Mouse (Mus musculus) adrenal gland, postnatal 4 days (tissue): ENCODE measurements at regions not wholly inside any gene's neighbourhood (a gene's known extent, or its start where the extent isn't known, plus 50 kb on each side); places are given as distances from the start of the nearest gene placed in this dataset.
"Not testable (repeated sequence)": the region's sequence is repeated elsewhere in the genome, so short reads cannot be mapped to it uniquely, and the experiment has no call there.

Experiments used
- DNase-seq, 2 experiments: peaks; one replicate each; pipeline ENCODE4 v3.0.0; 2021 to 2022; ENCODE audit warnings: low spot score in 2 of 2, mixed read lengths in 2 of 2

DNA sequence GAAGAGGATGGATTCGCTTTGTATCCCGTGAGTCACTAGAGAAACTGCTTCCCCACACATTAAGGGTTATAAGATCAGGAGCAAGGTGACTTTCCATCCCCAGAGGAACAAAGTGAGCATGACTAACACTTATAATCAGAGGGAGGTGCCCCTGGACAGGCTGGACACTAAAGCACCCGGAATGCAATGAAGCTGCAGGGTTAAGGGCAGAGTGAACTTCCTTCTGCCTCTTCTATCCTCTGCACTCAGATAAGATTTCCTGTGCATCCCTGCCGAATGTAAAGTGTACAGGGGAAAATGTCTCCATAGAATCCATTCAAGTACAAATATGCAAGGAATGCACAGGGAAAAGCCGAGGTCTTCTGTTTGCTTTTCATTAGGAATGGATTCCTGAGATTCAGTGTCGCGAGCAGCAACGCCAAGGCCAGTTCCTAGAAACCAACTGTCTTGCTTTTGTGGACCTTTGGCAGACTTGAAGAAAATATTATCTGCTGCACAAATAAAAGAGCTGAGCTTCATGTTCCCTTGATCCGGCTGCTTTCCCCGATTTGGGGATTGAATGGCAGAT lies 58.5 kb upstream of the Fbxl7 start:
- no peak for DNase-seq

GRCm38 (mm10) chr15:26958980-26959379 lies 63.6 kb upstream of the Fbxl7 start:
- DNase-seq = no peak

GRCm38 (mm10) chr15:26968392-26969025 lies 73.1 kb upstream of the Fbxl7 start:
- DNase-seq = no peak

DNA sequence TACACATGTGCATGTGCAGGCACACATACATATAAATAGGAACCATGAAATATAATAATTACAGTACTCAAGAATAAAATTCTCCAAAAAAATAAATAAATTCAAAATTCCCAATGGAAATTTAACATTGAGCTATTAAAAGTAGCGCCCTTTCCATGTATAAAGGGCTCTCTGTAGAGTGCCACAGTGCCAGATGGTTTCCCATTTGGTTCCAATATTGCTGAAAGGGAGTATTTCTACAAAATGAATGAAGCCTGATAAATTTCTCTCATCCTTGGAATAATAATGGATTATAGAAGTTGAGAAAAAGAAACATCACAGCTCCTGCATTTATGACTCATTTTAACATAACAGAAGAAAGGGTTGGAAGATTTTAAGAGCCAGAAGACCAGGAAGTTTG lies 75.4 kb upstream of the Fbxl7 start:
- DNase-seq = no peak

- no peak for DNase-seq
Observed at GRCm38 (mm10) chr15:26993054-26993453, 97.7 kb upstream of the Fbxl7 start.

DNA sequence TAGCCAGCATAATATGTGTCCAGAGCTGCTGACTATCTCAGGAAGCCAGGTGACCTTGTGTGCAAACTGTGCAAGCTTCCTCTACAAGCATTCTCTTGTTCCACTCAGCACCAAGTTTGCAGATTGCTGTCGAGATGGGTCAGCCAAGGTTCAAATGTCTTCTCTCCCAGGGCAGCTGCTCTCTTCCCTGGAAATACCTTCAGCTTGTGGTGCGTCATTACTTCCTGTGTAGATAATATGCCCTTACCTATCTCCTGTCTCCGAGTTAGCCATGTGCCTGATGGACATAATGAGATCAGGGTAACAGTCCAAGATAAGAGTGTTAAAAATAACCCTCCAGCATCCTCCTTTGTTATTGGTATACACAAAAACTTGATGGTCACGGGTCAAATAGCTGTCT lies 113.7 kb upstream of the Fbxl7 start:
- DNase-seq = no peak

DNA sequence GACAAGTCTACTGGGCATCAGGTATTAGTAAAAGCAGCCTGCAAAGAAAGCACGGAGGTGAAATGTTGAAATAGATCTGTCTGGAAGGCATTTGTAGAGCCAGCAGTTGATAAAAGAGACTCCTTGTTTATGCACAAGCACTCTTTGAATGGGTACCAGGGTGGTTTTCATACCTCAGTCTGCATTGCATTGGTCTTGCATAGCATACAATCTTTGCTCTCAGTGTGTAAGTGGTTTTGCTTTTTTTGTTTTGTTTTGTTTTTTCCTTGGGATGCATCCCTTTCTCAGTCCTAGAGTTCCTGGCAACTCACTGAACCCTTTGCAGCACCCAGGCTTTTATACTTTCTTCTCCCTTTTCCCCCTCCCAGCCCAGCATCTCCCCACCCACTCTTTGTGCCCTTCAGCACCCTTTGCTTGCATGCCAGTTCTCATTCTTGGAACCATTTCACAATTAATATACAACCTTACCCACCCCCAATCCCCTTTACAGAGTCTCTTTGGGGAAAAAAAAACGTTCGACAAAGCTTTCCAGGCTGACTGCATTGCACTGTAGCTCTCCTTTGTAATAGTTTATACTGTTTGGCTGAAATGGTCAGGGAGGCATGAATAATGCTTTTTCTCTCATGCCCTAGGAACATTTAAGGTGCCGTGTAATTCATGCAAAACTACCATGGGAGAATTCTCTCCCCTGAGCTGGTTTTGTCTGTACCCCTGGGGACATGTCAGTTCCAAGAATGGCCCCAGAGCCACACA lies 118.7 kb upstream of the Fbxl7 start:
- DNase-seq = no peak

DNA sequence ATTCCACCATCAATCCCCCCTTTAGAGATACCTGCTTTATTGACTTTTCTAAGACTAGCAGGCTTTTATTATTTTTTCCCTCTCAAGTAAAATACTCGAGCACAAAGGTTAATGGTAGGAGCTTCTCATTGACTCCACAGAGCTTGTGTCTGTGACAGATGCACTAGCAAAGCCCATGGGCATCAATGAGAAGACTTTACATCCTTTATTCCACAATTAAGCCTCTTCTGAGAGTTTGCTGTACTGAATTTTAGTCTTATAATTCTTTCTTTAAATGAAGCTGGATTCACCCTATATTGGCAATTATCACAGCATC lies 119.2 kb upstream of the Fbxl7 start:
- no peak for DNase-seq

DNA sequence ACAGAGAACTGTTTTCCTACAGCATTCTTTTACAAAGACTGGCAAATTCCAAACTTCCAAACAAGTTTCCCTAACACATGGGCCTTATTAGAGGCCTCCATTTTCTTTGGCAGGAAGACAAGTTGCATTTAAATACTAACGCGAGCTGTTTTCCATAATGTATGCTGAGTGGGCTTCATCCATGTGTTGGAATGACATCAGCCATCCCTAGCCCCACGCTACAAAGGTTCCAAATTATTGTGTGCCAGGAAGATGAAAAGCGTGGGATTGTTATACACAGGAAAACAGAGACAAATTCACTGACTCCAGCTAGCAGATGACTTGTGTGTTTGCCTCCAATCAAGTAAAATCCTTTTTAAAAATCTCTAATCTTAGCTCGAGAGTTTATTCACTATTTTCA lies 125.1 kb upstream of the Fbxl7 start:
- DNase-seq = no peak

DNA sequence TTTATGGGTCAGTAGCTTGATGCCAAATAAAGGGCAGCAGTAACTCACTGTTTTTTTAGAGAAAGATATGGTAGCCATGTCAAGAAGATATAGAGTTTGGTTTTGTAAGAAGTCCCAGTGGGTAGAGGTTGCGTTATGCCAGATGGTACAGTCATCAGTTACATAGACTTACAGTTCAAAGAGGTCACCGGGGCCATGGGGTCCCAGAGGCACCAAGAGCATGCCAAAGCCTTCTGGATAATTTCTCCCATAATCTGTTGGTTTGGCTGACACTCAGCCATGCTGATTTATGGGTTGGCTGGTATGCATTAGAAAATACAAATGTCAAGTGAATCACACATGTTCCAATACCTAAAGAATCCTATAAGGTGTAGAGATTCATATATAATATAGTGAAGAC lies 137.9 kb upstream of the Fbxl7 start:
- DNase-seq = no peak

DNA sequence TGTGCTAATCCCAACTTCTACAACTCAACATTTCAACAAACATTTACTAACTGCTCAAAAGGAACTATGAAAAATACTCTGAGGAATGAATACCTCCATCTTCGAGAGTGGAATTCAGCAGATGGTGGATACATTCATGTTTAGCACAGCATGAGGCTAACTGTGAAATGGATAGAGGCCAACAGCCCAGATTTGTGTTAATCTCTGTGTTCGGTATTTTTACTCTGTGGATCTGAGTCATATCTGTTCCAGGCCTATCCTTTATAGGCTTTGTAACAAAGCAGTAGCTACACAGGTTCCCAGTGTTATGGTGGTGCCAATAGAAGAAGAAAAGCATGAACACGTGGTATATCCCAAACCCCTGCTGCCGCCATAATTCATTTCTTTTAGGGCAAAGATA lies 148.4 kb upstream of the Fbxl7 start:
- DNase-seq = no peak

- DNase-seq = no peak
Observed at GRCm38 (mm10) chr15:27050673-27051072, 155.3 kb upstream of the Fbxl7 start.

GRCm38 (mm10) chr15:27063456-27063855 lies 168.1 kb upstream of the Fbxl7 start:
- no peak for DNase-seq

DNA sequence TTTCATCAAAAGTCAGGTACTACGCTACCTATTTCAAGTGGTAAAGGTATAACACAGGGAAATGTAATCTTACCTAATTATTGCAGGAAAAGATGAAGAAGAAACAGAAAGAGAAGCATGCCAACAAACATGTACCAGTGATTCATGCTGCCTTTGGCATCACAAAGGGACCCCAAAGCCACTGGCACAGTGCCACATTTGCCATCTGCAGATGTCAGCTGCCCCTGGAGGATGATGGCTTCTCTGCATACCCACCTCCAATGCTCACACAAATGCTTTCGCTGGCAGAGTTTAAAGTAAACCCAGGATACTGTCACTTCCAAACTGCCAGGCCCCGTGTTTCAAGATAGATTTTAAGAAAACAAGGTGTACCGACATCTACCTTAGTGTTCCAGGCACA lies 168.6 kb upstream of the Fbxl7 start:
- no peak for DNase-seq

- DNase-seq = no peak
Observed at GRCm38 (mm10) chr15:27067691-27068090, 172.3 kb upstream of the Fbxl7 start.

- DNase-seq = no peak
Observed at GRCm38 (mm10) chr15:27077926-27078325, 182.5 kb upstream of the Fbxl7 start.

DNA sequence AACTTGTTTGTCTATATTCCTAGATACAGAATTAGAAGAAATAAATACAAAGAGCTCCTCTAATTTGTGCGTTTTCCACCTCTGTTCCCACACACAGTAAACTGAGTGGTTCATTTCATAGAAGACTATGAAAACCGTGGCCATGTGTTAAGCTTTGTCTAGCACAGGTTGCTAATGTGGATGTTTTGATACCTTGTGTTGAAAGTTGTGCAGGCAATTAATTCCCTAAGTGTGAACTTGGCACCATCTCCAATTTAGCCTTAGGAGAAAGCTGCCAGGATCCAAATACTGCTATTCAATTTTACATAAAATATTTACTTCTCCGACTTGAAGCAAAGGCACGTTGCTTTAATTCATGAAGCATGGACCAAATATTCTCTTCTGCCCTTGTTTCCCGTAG lies 187.4 kb upstream of the Fbxl7 start:
- no peak for DNase-seq

GRCm38 (mm10) chr15:27083596-27083995 lies 188.2 kb upstream of the Fbxl7 start:
- DNase-seq = no peak

DNA sequence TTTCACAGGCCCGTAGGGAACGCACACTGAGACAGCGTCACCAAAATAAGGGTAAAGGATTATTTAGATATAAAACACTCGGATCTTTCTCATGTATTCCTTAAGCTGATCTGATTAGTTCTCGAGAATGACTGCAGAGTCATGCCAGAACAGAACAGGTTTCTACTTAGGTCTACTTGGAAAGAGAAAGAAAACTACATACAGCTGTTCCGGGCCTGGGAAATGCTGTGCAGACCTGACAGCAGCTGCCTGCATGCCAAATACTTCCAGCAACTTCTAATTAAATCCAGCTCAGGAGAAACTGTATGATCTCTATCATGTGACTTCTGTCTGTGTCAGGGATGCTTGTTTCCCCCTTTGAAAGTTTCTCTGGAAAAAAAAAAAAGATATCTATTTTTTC lies 193.8 kb upstream of the Fbxl7 start:
- no peak for DNase-seq

- no peak for DNase-seq
Observed at GRCm38 (mm10) chr15:27094102-27094501, 198.7 kb upstream of the Fbxl7 start.

- DNase-seq = no peak
Observed at GRCm38 (mm10) chr15:27095231-27095630, 199.9 kb upstream of the Fbxl7 start.

DNA sequence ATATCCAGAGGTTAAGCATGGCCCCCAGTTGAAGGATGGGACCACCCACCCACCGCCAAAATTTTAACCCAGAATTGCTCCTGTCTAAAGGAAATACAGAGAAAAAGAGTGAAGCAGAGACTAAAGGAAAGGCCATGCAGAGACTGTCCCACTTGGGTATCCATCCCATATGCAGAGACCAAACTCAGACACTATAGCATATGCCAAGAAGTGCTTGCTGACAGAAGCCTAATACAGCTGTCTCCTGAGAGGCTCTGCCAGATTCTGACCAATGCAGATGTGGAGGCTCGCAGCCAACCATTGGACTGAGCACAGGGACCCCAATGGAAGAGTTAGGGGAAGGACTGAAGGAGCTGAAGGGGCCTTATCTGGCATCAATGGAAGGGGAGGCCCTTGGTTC lies 206.2 kb upstream of the Fbxl7 start:
- DNase-seq = not testable (repeated sequence)

DNA sequence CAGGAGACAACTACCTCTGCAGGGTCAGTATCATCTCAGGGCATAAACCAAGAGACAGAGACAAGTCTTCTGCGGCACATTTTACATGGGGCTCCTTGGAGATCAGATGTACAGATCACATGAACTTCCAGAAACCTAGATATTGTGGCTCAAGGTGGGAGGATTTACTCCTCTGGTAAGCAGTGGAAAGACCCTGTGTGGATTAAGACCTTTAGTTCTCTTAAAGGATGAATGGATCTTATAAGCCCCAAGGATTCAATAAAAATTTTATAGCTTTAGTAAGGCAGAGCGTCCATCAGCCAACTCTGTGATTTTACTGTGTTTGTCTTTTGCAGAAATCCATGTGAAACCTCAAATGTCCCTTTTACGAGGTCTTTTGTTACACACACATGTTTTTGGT lies 213.8 kb upstream of the Fbxl7 start:
- no peak for DNase-seq
